Mouse (Mus musculus) small intestine, adult 2 months (tissue): Measurements from ENCODE around the gene Sh3d21. TPM values are rescaled to one million over a fixed set of nuclear protein-coding genes. Genes with fewer than 3 reads are reported as not detected.

ENCODE experiments used
- H3K27ac ChIP-seq: fragments of 200-500 bp; 2 replicates; pipeline ENCODE4 v1.5.1; 2012; ENCODE audit warnings: low read depth, low read length, control low read depth, inconsistent platforms; ENCODE audit not compliant: insufficient read depth
- H3K27me3 ChIP-seq: fragments of 200-500 bp; 2 replicates; pipeline ENCODE4 v1.6.1; 2012; ENCODE audit warnings: mild to moderate bottlenecking, moderate library complexity, low read length, inconsistent platforms; ENCODE audit not compliant: control insufficient read depth, insufficient read depth
- H3K36me3 ChIP-seq: fragments of 200-500 bp; 2 replicates; pipeline ENCODE4 v1.6.1; 2012; ENCODE audit warnings: mild to moderate bottlenecking, low read length, control low read depth, inconsistent platforms; ENCODE audit not compliant: control insufficient read depth, insufficient read depth
- H3K4me1 ChIP-seq: fragments of 200-500 bp; 2 replicates; pipeline ENCODE4 v1.6.1; 2012; ENCODE audit warnings: low read length, inconsistent platforms, mixed read lengths; ENCODE audit not compliant: control insufficient read depth, insufficient read depth, insufficient read length
- H3K4me3 ChIP-seq: fragments of 200-500 bp; 2 replicates; pipeline ENCODE4 v1.5.1; 2012; ENCODE audit warnings: low read depth, mild to moderate bottlenecking, control low read depth, inconsistent platforms, low read length, moderate library complexity
- CTCF ChIP-seq: fragments of 200-500 bp; IDR thresholded peaks from 2 replicates; pipeline ENCODE4 v1.5.1; 2012; ENCODE audit warnings: low read depth, mild to moderate bottlenecking, control low read depth, inconsistent platforms, low read length, moderate library complexity, mixed read lengths; ENCODE audit not compliant: insufficient replicate concordance, insufficient read length; ENCODE audit errors: extremely low read depth
- POLR2A ChIP-seq: fragments of 200-500 bp; IDR thresholded peaks from 2 replicates; pipeline ENCODE4 v1.6.1; 2012; ENCODE audit warnings: low read depth, mild to moderate bottlenecking, control low read depth, inconsistent platforms, low read length, moderate library complexity
- WGBS: fragments of 180-500 bp; shearing (Covaris S2); methylation state at CpG from one replicate; pipeline ENCODE4 v1.1.7; 2018; 5-methylcytosine and 5-hydroxymethylcytosine counted together
- polyA plus RNA-seq: library from polyadenylated mRNA; depleted of rRNA; stranded (reverse); fragments of >200 nt; gene quantifications from 2 replicates; pipeline ENCODE4 v1.2.3, GENCODE M21; 2012

Gene Sh3d21
- polyA plus RNA-seq, 1 experiment: 5.2 TPM

DNA sequence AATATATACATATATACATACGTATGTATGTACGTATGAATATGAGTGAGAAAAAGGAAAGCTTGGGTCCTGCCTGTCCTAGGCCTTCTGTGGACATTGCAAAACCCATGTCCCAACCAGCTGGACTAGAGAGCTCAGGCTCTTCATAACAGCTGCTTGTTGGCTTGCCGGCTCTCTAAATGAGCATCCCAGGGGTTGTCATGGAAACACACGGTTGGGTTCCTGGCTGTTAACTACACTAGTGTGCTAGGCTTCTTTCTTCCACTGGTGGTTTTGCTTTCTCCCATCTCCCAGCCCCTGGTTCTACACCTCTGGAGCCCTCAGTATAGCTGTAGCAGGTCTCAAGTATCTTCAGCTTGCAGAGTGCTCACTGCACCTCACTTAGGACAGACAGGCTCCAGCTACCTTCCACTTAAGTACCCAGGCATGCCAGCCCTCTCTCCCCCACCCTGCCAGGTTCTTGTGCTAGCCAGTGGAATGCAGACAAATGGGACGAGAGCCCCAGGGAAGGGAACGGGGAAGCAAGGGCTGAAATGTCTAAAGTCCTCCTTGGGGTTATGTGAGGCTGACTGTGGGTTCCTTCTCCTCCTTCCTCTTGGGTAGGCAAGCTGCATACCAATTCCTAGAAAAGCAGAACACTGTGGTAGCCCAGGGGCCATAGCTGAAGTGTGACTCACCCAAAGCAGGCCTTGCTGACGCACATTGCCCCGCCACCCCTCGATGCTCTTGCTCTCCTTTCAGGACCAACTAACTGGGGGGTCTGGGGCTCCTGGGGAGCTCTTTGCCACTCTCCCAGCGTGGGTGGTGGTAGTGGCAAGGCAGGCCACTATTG lies 31.8 kb downstream of the Sh3d21 start:
- Histone ChIP-seq H3K36me3 (peaks cover 65% of the 10 kb centered on the region), H3K27ac (peak overlapping the region; percentile 92), H3K4me3 (no peak overlapping the region), H3K4me1 (peaks cover 10% of the 10 kb centered on the region; the same call in 1 of the 2 replicates), H3K27me3 (no peaks in the 10 kb centered on the region)
- WGBS: 69% methylated on average over 10 of the region's 10 CpGs
- TF ChIP-seq CTCF (no peak), POLR2A (no peak)

GRCm38 (mm10) chr4:126130502-126130901 lies 32.8 kb downstream of the Sh3d21 start:
- no peaks in the 10 kb centered on the region for H3K27me3 ChIP-seq
- WGBS: 75% methylated on average over 11 of the region's 11 CpGs

GRCm38 (mm10) chr4:126123309-126124040 lies 39.8 kb downstream of the Sh3d21 start:
- Histone ChIP-seq H3K4me1 (no peaks in the 10 kb centered on the region), H3K4me3 (no peak overlapping the region), H3K36me3 (peaks cover 42% of the 10 kb centered on the region), H3K27me3 (no peaks in the 10 kb centered on the region), H3K27ac (no peak overlapping the region)
- TF ChIP-seq POLR2A (no peak), CTCF (no peak)
- WGBS: 83% methylated on average over 10 of the region's 10 CpGs

More at GRCm38 (mm10) chr4:126130502-126130901, 32.8 kb downstream of the Sh3d21 start:
- H3K27ac ChIP-seq: peak overlapping the region; percentile 52
- H3K4me1 ChIP-seq: peaks cover 10% of the 10 kb centered on the region; the same call in 1 of the 2 replicates
- peaks cover 65% of the 10 kb centered on the region for H3K36me3 ChIP-seq
- H3K4me3 ChIP-seq: no peak overlapping the region
- no peak for TF ChIP-seq CTCF
- no peak for TF ChIP-seq POLR2A

GRCm38 (mm10) chr4:126120506-126120905 lies 42.8 kb downstream of the Sh3d21 start:
- H3K27me3 ChIP-seq: no peaks in the 10 kb centered on the region
- peaks cover 28% of the 10 kb centered on the region for H3K36me3 ChIP-seq
- no peak overlapping the region for H3K4me3 ChIP-seq
- no peaks in the 10 kb centered on the region for H3K4me1 ChIP-seq
- no peak overlapping the region for H3K27ac ChIP-seq
- TF ChIP-seq CTCF (no peak), POLR2A (no peak)
- 90% methylated on average over 2 of the region's 2 CpGs for WGBS

- no peak overlapping the region for H3K4me3 ChIP-seq
- no peaks in the 10 kb centered on the region for H3K4me1 ChIP-seq
- TF ChIP-seq POLR2A (no peak), CTCF (no peak)
- H3K36me3 ChIP-seq: peaks cover 26% of the 10 kb centered on the region
- H3K27ac ChIP-seq: no peak overlapping the region
- WGBS: 89% methylated on average over 5 of the region's 5 CpGs
- no peaks in the 10 kb centered on the region for H3K27me3 ChIP-seq
These were observed 43.2 kb downstream of the Sh3d21 start for GRCm38 (mm10) chr4:126120052-126120451.

GRCm38 (mm10) chr4:126119051-126119450 lies 44.2 kb downstream of the Sh3d21 start:
- H3K27ac ChIP-seq: no peak overlapping the region
- TF ChIP-seq CTCF (no peak), POLR2A (no peak)
- peaks cover 19% of the 10 kb centered on the region for H3K36me3 ChIP-seq
- no peak overlapping the region for H3K4me3 ChIP-seq
- 81% methylated on average over 1 of the region's 1 CpGs for WGBS
- no peaks in the 10 kb centered on the region for H3K4me1 ChIP-seq
- no peaks in the 10 kb centered on the region for H3K27me3 ChIP-seq

GRCm38 (mm10) chr4:126118651-126119050 lies 44.6 kb downstream of the Sh3d21 start:
- Histone ChIP-seq H3K36me3 (peaks cover 16% of the 10 kb centered on the region), H3K27ac (no peak overlapping the region), H3K4me1 (peaks cover 3% of the 10 kb centered on the region), H3K27me3 (no peaks in the 10 kb centered on the region), H3K4me3 (no peak overlapping the region)
- 90% methylated on average over 4 of the region's 4 CpGs for WGBS
- TF ChIP-seq CTCF: no peak
- TF ChIP-seq POLR2A: no peak
